ENCODE assay signal across 8 mouse cellular contexts in genomic region chr5:103910156-103910555, GRCm38 (mm10). TPM values are rescaled to one million over a fixed set of nuclear protein-coding genes. Genes with fewer than 3 reads are reported as not detected.
DNase-seq lines count a peak whose midpoint lies in the region; ATAC-seq and TF ChIP-seq lines count a peak whose summit lies in the region.

No protein-coding gene starts in this region.

- no peak for ATAC-seq in kidney, embryonic 14.5 days (ENCODE audit: low FRiP score, low TSS enrichment)
- ATAC-seq in embryonic facial prominence, embryonic 13.5 days (ENCODE audit: insufficient number of reproducible peaks, insufficient read depth, low FRiP score, low TSS enrichment, low read depth), result no peak
- ATAC-seq in hindbrain, postnatal 0 days, result 0 out of 2 replicates have a peak, but pooled peaks have one; percentile 18
- no peak for ATAC-seq in midbrain, postnatal 0 days (ENCODE audit: low FRiP score)
- no peak for ATAC-seq in monocyte, adult 5-6 weeks (replicated peaks; ENCODE audit: insufficient number of reproducible peaks, low FRiP score, low TSS enrichment, poor library complexity, severe bottlenecking)

- peaks cover 6% of the 10 kb centered on the region; the same call in 1 of the 2 replicates for H3K4me1 ChIP-seq in kidney, embryonic 14.5 days (ENCODE audit: control insufficient read depth, insufficient read depth, low read length)
- peaks cover 16% of the 10 kb centered on the region for H3K4me1 ChIP-seq in embryonic facial prominence, embryonic 13.5 days
- H3K4me1 ChIP-seq in hindbrain, postnatal 0 days (ENCODE audit: insufficient read depth, low read length), result no peaks in the 10 kb centered on the region
- 0 out of 2 replicates have a peak, but pooled peaks cover 5% of the 10 kb centered on the region for H3K4me1 ChIP-seq in midbrain, postnatal 0 days (ENCODE audit: insufficient read depth, low read length)

- no peaks in the 10 kb centered on the region for H3K27me3 ChIP-seq in kidney, embryonic 14.5 days (ENCODE audit: control insufficient read depth, insufficient read depth, low read length)
- H3K27me3 ChIP-seq in embryonic facial prominence, embryonic 13.5 days, result 0 out of 2 replicates have a peak, but pooled peaks cover 7% of the 10 kb centered on the region
- H3K27me3 ChIP-seq in hindbrain, postnatal 0 days (ENCODE audit: insufficient read depth, low read length), result no peaks in the 10 kb centered on the region
- H3K27me3 ChIP-seq in midbrain, postnatal 0 days (ENCODE audit: insufficient read depth, low read length), result no peaks in the 10 kb centered on the region

- TF ChIP-seq CTCF in hindbrain, postnatal 0 days (IDR thresholded peaks at IDR 0.05; ENCODE audit: low read depth), result no peak
- no peak for TF ChIP-seq CTCF in midbrain, postnatal 0 days (IDR thresholded peaks at IDR 0.05)

- no peaks in the 10 kb centered on the region for H3K36me3 ChIP-seq in kidney, embryonic 14.5 days (ENCODE audit: control insufficient read depth, insufficient read depth, low read length)
- H3K36me3 ChIP-seq in embryonic facial prominence, embryonic 13.5 days, result no peaks in the 10 kb centered on the region
- H3K36me3 ChIP-seq in hindbrain, postnatal 0 days (ENCODE audit: insufficient read depth, low read length), result no peaks in the 10 kb centered on the region
- H3K36me3 ChIP-seq in midbrain, postnatal 0 days (ENCODE audit: insufficient read depth, low read length), result no peaks in the 10 kb centered on the region

- H3K27ac ChIP-seq in kidney, embryonic 14.5 days (ENCODE audit: low read depth, low read length), result no peak overlapping the region
- H3K27ac ChIP-seq in embryonic facial prominence, embryonic 13.5 days, result no peak overlapping the region
- no peak overlapping the region for H3K27ac ChIP-seq in hindbrain, postnatal 0 days
- no peak overlapping the region for H3K27ac ChIP-seq in midbrain, postnatal 0 days (ENCODE audit: low read depth, low read length)

- H3K4me2 ChIP-seq in kidney, embryonic 14.5 days (replicated peaks; ENCODE audit: low read depth, low read length), result peak overlapping the region; percentile 75
- peak overlapping the region; percentile 75 for H3K4me2 ChIP-seq in embryonic facial prominence, embryonic 13.5 days
- H3K4me2 ChIP-seq in hindbrain, postnatal 0 days (ENCODE audit: low read depth, low read length), result peak overlapping the region; percentile 80
- H3K4me2 ChIP-seq in midbrain, postnatal 0 days (ENCODE audit: low read depth, low read length, poor library complexity, severe bottlenecking), result peak overlapping the region; percentile 69

- H3K4me3 ChIP-seq in kidney, embryonic 14.5 days (ENCODE audit: low read length), result peak overlapping the region; percentile 90
- peak overlapping the region; percentile 84 for H3K4me3 ChIP-seq in embryonic facial prominence, embryonic 13.5 days
- peak overlapping the region; percentile 94 for H3K4me3 ChIP-seq in hindbrain, postnatal 0 days (ENCODE audit: low read length)
- H3K4me3 ChIP-seq in midbrain, postnatal 0 days (ENCODE audit: low read depth, low read length), result peak overlapping the region; percentile 91

- no peaks in the 10 kb centered on the region for H3K9me3 ChIP-seq in kidney, embryonic 14.5 days (ENCODE audit: control insufficient read depth, low read length)
- H3K9me3 ChIP-seq in embryonic facial prominence, embryonic 13.5 days, result no peaks in the 10 kb centered on the region
- H3K9me3 ChIP-seq in hindbrain, postnatal 0 days (ENCODE audit: low read length), result no peaks in the 10 kb centered on the region
- no peaks in the 10 kb centered on the region for H3K9me3 ChIP-seq in midbrain, postnatal 0 days (ENCODE audit: low read length)

- 14% methylated on average over 8 of the region's 9 CpGs for WGBS in kidney, embryonic 14.5 days
- WGBS in embryonic facial prominence, embryonic 13.5 days, result 12% methylated on average over 8 of the region's 9 CpGs
- 15% methylated on average over 8 of the region's 9 CpGs for WGBS in hindbrain, postnatal 0 days
- WGBS in midbrain, postnatal 0 days, result 12% methylated on average over 8 of the region's 9 CpGs

- peak overlapping the region; percentile 87; the same call in 1 of the 2 replicates for H3K9ac ChIP-seq in kidney, embryonic 14.5 days (ENCODE audit: low read depth, low read length)
- no peak overlapping the region; the same call in 1 of the 2 replicates for H3K9ac ChIP-seq in embryonic facial prominence, embryonic 13.5 days
- H3K9ac ChIP-seq in hindbrain, postnatal 0 days (replicated peaks; ENCODE audit: low read length), result peak overlapping the region; percentile 80; the same call in 1 of the 2 replicates
- H3K9ac ChIP-seq in midbrain, postnatal 0 days (replicated peaks; ENCODE audit: low read length, poor library complexity, severe bottlenecking), result peak overlapping the region; percentile 88

- no peak for DNase-seq in kidney, postnatal 36 days
- DNase-seq in hindbrain, postnatal 0 days (ENCODE audit: low spot score), result no peak
- no peak for DNase-seq in midbrain, postnatal 0 days (ENCODE audit: low spot score)
- no peak for DNase-seq in frontal cortex, postnatal 14 days (ENCODE audit: low spot score in 2 of 2)
- DNase-seq in frontal cortex, postnatal 36 days (ENCODE audit: low spot score in 2 of 2), result no peak

RNA-seq across cellular contexts. Expression of gene Klhl8, which starts 0.9 kb away (rescaled TPM):
- polyA plus RNA-seq in kidney, embryonic 14.5 days (2014; fragmentation: Nextera tagmentation; extraction: Ambion mirVana), result 6.8 and 13.3 TPM in 2 replicates
- polyA plus RNA-seq in embryonic facial prominence, embryonic 13.5 days (2015; fragmentation: Nextera tagmentation; extraction: Ambion mirVana), result 15.3 and 17.0 TPM in 2 replicates
- 38.7 and 40.1 TPM in 2 replicates for total RNA-seq in hindbrain, postnatal 0 days (2014; rRNA removed)
- polyA plus RNA-seq in hindbrain, postnatal 0 days (2015; fragmentation: Nextera tagmentation; extraction: Ambion mirVana), result 32.0 and 33.4 TPM in 2 replicates
- 44.6 and 46.7 TPM in 2 replicates for total RNA-seq in midbrain, postnatal 0 days (2014; rRNA removed)
- 39.5 and 41.5 TPM in 2 replicates for polyA plus RNA-seq in midbrain, postnatal 0 days (2015; fragmentation: Nextera tagmentation; extraction: Ambion mirVana)
- 0.29 to 4.3 TPM (median 0.53 TPM) in 3 replicates for total RNA-seq in monocyte, adult 5-6 weeks (2017)
